Mouse (Mus musculus): ENCODE data around the gene Fam183b.
"Not testable (repeated sequence)": the region's sequence is repeated elsewhere in the genome, so short reads cannot be mapped to it uniquely, and the experiment has no call there.

The Fam183b gene

DNA sequence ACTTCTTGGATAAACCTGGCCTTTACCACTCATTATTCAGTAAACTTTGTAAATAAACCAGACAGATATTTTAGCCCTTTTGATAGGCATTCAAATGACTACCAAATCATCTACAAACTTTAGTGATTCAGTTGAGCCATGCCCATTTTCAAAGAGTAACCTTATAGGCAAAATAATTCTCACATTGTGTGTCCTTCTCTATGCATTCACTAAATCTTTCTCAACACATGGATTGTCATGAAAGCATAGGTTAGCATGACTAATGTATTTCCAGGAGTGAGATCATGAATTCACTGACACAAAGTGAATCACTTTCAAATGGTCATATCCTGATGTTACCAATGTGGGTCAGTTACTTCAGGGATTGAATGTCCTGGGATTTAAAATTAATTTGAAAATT is 28.9 kb downstream of the Fam183b start, which contains the start of gene Olfr315:
Olfr315 (plus strand) TSS at position 301 of the 400 bp plus-strand sequence.
- no peak for DNase-seq (ENCODE audit: low read depth)

DNA sequence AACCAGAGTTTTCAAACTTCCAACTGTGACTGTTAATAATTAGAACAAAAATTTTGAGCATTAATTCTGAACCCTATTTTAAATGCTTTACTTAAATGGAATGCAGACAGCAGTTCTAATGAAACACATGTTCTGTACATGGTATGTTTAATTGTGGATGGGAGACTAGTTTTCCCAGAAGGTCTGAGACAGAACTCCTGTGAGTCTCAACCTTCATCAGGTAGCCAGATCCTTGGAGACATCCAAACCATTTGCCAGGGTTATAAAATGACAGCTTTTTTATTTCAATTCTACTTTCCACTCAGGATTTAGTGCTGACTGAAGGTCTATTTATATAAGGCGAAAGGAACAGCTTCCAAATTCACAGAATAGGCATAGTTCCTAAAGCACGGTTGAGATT is 49.3 kb downstream of the Fam183b start, which contains the start of gene Olfr316:
Olfr316 (plus strand) TSS at position 301 of the 400 bp plus-strand sequence.
- DNase-seq (ENCODE audit: low read depth) = no peak

- not testable (repeated sequence) for DNase-seq (ENCODE audit: low read depth)
Observed at GRCm38 (mm10) chr11:58751096-58751495, 50.7 kb downstream of the Fam183b start.
